Mouse (Mus musculus) limb, embryonic 10.5 days (tissue): ENCODE data around the gene Mettl7a2. TPM values are rescaled to one million over a fixed set of nuclear protein-coding genes. Genes with fewer than 3 reads are reported as not detected.

ENCODE experiments used
- DNase-seq: peaks from one replicate; pipeline ENCODE4 v3.0.0-alpha.2; 2017; ENCODE audit warnings: low spot score
- H3K27ac ChIP-seq: fragments of 300-500 bp; sonication (generic); 2 replicates; pipeline ENCODE4 v1.5.1; 2016; ENCODE audit warnings: mild to moderate bottlenecking
- H3K27me3 ChIP-seq: fragments of 300-500 bp; sonication (generic); 2 replicates; pipeline ENCODE4 v1.6.1; 2016; ENCODE audit warnings: low read depth, mild to moderate bottlenecking; ENCODE audit not compliant: poor library complexity, severe bottlenecking
- H3K36me3 ChIP-seq: fragments of 300-500 bp; sonication (generic); 2 replicates; pipeline ENCODE4 v1.6.1; 2016; ENCODE audit warnings: mild to moderate bottlenecking, moderate library complexity
- H3K4me1 ChIP-seq: fragments of 300-500 bp; sonication (generic); 2 replicates; pipeline ENCODE4 v1.6.1; 2016
- H3K4me3 ChIP-seq: fragments of 300-500 bp; sonication (generic); 2 replicates; pipeline ENCODE4 v1.5.1; 2016; ENCODE audit warnings: mild to moderate bottlenecking, moderate library complexity
- H3K9me3 ChIP-seq: fragments of 300-500 bp; sonication (generic); replicated peaks from 2 replicates; pipeline ENCODE4 v1.6.1; 2016; ENCODE audit warnings: mild to moderate bottlenecking
- WGBS: fragments of 180-500 bp; shearing (Covaris S2); methylation state at CpG from one replicate; pipeline ENCODE4 v1.1.7; 2016; 5-methylcytosine and 5-hydroxymethylcytosine counted together
- polyA plus RNA-seq: library from polyadenylated mRNA; unstranded; fragments of >200 nt; fragmentation: Nextera tagmentation; extraction: Ambion mirVana; gene quantifications from 2 replicates; pipeline ENCODE4 v1.2.1, GENCODE M21; 2016

Gene Mettl7a2
- polyA plus RNA-seq, 1 experiment from 2014 or later = not detected

DNA sequence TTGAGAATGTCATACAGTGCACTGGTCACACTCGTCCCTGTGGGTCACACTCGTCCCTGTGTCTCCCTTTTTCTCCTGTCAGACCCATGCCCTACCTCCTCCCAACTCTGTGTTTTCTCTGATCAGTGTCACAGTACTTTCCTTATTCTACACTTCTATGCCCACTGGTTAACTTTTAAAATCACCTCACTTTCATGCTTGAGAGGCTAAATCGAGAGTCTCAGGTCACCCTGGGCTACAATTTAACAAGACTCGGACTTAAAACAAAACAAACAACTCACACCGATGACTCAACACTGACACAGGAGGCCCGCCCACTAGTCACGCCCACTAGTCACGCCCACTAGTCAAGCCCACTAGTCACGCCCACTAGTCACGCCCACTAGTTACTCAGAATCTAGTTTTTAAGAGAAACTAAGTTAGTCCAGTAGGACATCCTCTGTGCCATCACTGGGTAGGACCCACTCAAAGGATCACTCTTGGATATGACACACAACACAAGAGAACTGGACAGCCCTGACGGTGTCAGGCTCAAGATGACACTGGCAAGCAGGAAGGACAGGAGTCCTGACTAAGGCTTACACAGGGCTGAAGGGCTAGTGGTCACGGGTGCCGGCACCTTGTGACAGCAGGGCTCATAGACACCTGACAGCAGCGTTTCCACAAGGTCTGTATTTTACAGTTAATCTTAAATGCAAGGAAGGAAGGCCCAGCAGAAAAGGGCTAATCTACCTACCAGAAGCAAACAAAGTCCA, 58.1 kb downstream of the Mettl7a2 start:
- DNase-seq = no peak
- H3K36me3 ChIP-seq = peaks cover 53% of the 10 kb centered on the region
- no peaks in the 10 kb centered on the region for H3K27me3 ChIP-seq
- peaks cover 5% of the 10 kb centered on the region for H3K4me1 ChIP-seq
- 51% methylated on average over 14 of the region's 14 CpGs for WGBS
- H3K9me3 ChIP-seq = no peaks in the 10 kb centered on the region; the same call in 1 of the 2 replicates
- H3K4me3 ChIP-seq = no peak overlapping the region
- no peak overlapping the region for H3K27ac ChIP-seq

Other genes starting within 250 kb of the Mettl7a2 start
- gene Atf1, start 125.4 kb upstream of the Mettl7a2 start, polyA plus RNA-seq = 42.5 and 43.0 TPM in 2 replicates
- gene Tmprss12, start 72.4 kb upstream of the Mettl7a2 start, polyA plus RNA-seq = not detected in 2 replicates
- 2.2 and 2.7 TPM in 2 replicates for gene Mettl7a1, start 49.1 kb upstream of the Mettl7a2 start, polyA plus RNA-seq
- not detected in 2 replicates for gene Mettl7a3, start 18.3 kb upstream of the Mettl7a2 start, polyA plus RNA-seq
- 0.15 and 0.29 TPM in 2 replicates for gene Methig1, start 51 bp upstream of the Mettl7a2 start, polyA plus RNA-seq
- 0.65 TPM in 1 of 2 replicates, not detected in the other for gene Higd1c, start 11.3 kb downstream of the Mettl7a2 start, polyA plus RNA-seq
- 0.08 and 0.11 TPM in 2 replicates for gene Gm5475, start 68.9 kb downstream of the Mettl7a2 start, polyA plus RNA-seq
- gene Slc11a2, start 71.9 kb downstream of the Mettl7a2 start, polyA plus RNA-seq = 30.4 and 31.0 TPM in 2 replicates
- 29.7 and 31.4 TPM in 2 replicates for gene Letmd1, start 115.8 kb downstream of the Mettl7a2 start, polyA plus RNA-seq
- gene Csrnp2, start 142.3 kb downstream of the Mettl7a2 start, polyA plus RNA-seq = 24.8 and 28.2 TPM in 2 replicates
- gene Tfcp2, start 198.8 kb downstream of the Mettl7a2 start, polyA plus RNA-seq = 29.9 and 44.5 TPM in 2 replicates
- 1.1 and 2.9 TPM in 2 replicates for gene Pou6f1, start 246.8 kb downstream of the Mettl7a2 start, polyA plus RNA-seq